Mouse (Mus musculus): ENCODE data around the gene Sh2b1. TPM values are rescaled to one million over a fixed set of nuclear protein-coding genes. Genes with fewer than 3 reads are reported as not detected.
"Not testable (repeated sequence)": the region's sequence is repeated elsewhere in the genome, so short reads cannot be mapped to it uniquely, and the experiment has no call there.

The Sh2b1 gene
- total RNA-seq (2021) = 10 to 100 TPM; 59.2 to 60.9 TPM
- long read RNA-seq, experiment 1, partial matches to known transcripts = 13 of 68 reads
- long read RNA-seq, experiment 1, other reads (novel, unspliced or antisense) = 49 of 68 reads
- long read RNA-seq, experiment 2, partial matches to known transcripts = 23 of 53 reads
- long read RNA-seq, experiment 2, other reads (novel, unspliced or antisense) = 24 of 53 reads

DNA sequence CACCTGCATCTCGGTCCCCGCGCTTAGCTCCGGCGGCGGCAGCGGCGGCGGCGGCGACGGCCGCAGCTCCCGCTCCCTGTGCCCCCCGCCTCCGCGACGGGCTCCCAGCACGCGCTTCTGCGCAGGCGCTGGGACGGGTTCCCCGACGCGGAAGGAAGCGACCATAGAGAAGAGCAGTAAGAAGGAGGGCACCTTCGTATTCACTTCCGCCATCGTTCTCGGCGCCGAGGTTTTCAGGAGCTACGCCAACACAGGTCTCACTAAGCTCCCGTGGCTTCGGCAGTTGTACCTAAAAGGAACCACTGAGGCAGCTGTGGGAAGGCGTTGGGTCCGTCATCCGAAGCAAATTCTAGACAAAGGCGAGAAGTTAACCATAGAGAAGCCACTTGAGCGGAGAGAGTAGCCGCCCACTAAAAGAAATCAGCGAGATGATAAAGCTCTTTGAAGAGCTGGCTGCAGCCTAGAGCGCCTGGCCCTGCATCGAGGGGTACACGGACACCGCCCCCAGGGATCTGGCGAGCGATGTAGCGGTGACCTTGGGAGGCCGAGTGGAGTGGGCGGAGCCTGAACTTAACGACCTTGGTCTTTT lies at the start of gene Sh2b1:
Gene Sh2b1 (minus strand): TSS at position 432 of the 589 bp plus-strand sequence.
- DNase-seq (ENCODE audit: low spot score in 2 of 2) = peak; percentile 62 to 78

DNA sequence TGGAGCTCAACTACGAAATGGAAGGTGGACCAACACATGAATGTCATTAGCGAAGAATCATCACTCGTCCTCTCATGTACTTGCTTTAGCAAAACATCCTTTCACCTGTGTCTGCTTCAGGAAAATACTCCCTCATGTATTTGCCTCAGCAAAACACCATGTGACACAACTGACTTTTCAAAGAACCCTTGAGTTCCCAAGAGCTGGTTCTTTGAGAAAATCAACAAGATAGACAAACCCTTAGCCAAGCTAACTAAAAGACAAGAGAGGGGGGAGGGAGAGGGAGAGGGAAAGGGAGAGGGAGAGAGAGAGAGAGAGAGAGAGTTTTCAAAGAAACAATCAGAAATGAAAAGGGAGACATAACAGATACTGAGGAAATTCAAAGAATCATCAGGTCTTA lies 48.1 kb upstream of the Sh2b1 start:
- DNase-seq (ENCODE audit: low spot score in 2 of 2) = no peak

DNA sequence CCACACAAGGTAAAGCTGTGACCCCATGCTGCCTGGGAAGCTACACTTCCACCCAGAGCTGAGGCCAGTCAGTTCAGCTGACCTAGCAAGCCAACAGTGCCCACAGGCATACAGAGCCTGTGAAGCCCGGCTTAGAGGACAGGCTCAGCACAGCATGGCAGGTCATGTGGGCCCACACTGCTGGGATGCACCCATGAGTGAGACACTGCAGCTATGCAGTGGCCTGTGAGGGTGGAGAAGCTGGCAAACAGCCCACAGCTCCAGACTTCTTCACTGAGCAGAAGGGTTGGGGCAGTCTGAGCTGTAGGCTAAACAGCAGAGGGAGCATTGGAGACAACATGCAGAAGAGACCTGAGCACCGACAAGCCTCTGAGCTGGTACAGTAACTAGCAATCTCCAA lies 44.3 kb upstream of the Sh2b1 start:
- DNase-seq (ENCODE audit: low spot score in 2 of 2) = no peak

DNA sequence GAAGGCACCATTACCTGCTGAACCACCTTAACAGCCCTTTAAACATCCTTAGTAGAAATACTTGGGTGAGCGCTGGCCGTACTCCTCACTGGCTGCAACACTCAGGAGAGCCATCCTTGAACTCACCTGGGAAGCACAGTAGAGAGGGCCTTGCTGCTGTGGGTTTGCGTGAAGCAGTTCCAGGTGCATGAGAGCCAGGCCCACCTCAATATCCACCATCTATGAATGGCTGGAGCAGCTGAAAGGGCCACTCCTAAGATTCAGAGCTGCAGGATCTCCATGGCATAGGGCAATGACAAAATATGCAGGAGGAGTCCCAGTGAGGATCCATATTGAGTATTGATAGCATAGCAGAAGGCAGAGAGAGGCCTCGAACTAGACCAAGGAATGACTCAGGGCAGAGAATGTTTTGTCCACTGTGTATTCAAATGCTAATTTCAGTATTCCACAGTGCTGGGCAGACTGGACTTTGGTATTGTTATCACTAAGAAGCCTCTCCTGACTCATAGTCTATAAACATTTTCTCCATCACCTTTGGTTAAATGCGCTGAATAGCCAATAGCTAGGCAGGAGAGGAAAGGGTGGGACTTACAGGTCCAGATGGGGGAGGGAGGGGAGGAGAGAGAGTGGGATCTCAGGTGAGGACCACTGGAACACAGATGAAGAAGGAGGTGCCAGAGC lies 43.2 kb upstream of the Sh2b1 start:
- DNase-seq (ENCODE audit: low spot score in 2 of 2) = no peak

DNA sequence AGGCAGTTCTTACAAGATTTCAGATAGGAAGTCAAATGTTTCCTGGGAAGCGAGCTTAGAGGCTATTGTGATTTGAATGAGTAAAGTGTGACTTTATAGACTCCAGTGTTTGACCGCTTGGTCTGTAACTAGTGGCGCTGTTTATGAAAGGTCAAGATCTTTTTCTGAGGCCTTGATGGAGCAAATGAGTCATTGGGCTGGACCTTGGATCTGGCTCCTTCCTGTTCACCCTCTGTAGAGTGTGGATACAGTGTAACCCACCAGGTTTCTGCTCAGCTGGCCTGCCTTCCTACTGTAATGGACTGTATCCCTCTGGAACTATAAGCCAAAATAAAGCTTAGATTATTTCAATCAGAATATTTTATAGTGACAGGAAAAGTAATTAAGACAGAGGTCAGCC lies 36.1 kb upstream of the Sh2b1 start:
- no peak for DNase-seq (ENCODE audit: low spot score in 2 of 2)

DNA sequence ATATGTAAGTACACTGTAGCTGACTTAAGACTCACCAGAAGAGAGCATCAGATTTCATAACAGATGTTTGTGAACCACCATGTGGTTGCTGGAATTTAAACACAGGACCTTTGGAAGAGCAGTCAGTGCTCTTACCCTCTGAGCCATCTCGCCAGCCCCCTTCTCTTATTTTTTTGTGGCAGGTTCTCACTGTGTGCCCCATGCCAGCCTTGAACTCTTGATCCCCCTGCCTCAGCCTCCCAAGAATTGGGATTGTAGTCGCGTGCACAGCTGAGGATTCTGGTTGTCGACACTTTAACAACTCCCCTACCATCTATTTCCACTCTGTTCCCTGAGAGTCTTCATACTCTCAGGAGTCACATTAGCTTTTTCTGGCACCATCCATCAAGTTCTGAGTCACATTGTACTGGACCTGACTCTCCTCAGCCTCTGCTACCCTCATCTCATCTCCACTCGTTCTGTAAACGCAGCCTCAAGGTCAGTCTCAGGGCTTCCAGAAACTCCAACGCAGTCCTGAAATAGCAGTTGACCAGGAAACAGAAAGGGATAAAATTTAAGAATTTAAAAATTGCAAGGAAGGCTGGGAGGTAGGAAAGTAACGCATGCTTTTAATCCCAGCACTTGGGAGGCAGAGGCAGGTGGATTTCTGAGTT lies 32.0 kb upstream of the Sh2b1 start:
- no peak for DNase-seq (ENCODE audit: low spot score in 2 of 2)

DNA sequence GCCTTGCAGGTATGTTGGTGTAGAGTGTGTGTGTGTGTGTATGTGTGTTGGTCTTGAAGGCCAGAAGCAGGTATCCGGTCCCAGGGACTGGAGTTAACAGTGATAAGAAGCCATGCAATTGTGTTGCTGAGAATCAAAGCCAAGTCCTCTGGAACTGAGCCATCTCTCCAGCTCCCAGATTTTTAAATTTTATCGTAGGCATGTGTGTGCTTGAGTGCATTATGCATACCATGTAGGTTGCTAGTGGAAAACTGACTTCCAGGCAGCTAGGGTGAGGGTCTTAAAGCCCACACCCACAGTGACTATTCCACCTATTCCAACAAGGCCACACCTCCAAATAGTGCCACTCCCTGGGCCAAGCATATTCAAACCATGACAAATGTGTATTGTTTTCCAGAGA lies 29.7 kb upstream of the Sh2b1 start:
- DNase-seq (ENCODE audit: low spot score in 2 of 2) = no peak

DNA sequence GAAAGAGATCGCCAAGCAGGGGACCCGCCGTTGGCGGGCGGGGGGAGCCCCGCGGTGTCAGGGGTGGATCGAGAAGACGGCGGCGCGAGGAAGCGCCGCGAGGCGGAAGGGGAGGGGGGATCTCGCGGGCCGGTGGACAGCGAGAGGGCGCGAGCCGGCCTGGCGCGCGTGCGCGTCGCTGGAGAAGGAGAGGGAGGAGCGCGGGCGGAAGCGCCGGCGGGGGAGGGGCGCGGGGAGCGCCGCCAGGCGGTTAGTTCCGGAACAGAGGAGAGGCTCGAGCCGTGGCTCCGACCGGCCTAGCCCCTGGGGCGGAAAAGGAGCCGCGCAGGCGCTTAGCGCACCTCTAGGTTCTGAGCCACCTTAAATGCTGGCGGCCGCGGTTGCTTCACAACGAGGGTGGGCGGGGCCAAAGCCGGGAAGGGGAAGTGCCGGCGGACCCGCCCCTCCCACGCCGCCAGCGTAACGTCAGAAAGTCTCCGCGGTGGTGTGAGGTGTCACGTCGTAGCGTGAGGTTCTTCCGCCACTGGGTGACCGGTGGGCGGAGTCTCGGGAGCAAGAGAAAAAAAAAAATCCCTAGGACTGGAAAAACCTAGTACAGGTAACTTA lies 28.2 kb upstream of the Sh2b1 start, which contains the start of gene Atxn2l:
Gene Atxn2l (minus strand): TSS at position 165 of the 606 bp plus-strand sequence.
- peak; percentile 96 to 98 for DNase-seq (ENCODE audit: low spot score in 2 of 2)

DNA sequence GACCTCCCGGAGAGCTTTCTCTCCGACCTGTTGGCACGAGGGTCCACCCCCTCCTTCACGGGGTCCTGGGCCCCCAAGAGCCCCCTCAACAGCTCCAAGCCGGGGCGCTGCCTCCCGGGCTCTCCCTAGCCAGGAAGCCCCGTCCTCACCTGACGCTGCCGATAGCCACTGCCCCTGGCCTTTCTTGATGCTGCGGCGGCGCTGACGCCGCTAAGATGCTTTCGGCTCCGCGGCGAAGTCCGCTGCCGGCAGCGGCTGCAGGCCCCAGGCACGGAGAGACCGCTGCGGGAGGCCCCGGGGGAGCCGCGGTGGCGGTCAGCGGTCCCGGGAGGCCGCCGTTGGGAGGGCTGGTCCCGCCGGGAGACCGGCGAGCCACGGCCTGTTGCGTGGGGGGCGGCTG lies 27.5 kb upstream of the Sh2b1 start:
- DNase-seq (ENCODE audit: low spot score in 2 of 2) = peak in 1 of 2 experiments; percentile 22

DNA sequence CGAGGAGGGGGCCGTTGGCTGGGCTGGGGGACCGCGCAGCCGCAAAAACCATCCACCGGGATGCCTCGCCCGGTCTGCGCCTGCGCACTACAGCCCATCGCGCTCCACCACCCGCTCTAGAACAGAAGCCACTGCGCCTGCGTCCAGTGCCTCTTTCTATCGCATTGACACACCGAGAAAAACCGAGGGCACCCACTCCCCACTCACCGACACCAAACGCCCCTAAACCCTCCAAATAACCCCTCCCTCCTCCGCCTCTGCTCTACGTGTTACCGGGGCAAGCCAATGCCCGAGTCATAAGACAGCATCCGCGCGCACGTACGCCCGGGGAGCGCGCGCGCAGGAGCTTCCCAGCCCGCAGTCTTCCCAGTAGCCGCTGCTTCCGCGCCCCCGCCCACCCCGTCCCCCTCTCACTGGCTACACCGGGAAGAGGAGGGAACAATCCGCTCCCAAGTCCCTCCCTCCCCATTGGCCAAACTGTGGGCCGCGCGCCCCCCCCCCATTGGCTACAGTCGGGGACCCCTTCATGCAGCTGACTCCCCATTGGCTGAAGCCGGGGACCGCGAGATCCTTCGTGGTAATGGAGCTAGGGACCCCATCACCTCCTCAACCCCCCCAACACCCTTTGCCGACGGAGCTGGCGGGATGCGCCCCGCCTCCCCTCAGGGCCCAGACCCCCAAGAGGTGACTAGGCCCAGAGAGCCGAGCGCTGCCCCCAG lies 27.0 kb upstream of the Sh2b1 start:
- DNase-seq (ENCODE audit: low spot score in 2 of 2) = peak; percentile 70 to 87

DNA sequence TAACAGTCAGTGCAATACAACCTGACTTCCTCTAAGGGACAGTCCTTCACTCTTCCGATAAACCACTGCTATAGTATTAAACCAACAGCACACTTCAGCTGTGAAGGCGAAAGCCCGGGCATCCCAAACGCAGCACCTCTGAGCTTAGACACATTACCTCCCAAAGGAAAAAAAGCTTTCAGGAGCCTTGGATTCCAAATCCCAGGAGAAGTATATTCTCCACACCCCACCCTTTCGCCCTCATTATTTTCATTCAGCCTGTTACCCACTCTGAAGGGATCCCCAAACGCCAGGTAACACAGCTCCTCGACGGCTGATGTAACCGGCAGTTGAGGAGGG lies 26.4 kb upstream of the Sh2b1 start:
- DNase-seq (ENCODE audit: low spot score in 2 of 2) = no peak

DNA sequence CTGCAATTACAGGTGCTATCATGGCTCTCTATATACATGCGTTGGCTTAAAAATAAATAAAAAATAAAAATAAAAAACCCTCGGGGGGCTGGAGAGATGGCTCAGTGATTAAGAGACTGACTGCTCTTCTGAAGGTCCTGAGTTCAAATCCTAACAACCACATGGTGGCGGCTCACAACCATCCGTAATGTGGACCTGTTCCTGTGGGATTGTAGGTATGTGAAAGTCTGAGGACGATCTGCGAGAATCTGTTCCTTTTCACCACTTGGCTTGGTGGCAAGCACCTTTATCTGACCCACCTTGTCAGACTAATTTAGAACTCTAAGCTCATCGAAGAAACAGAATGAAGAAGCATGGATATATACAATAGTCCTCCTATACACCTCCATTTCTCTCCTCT lies 24.2 kb upstream of the Sh2b1 start:
- DNase-seq (ENCODE audit: low spot score in 2 of 2) = no peak

DNA sequence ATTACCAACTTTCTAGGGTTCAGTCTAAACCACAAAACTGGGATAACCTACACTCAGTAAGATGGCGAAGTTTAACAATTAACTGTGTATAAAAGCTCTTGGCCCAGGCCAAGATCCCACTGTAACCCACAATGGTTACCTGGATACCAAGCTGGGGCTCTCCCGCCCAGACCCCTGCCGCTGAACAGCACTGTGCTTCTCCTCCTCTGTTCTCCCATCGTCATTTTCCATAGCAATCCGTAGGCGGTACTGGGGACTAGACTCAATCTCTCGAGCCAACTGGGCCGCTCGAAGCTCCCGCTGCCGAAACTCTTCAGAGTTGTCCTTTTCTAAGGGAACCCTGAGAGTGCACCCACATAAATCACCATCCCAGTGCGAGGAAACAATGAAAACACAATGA lies 22.7 kb upstream of the Sh2b1 start:
- no peak for DNase-seq (ENCODE audit: low spot score in 2 of 2)

DNA sequence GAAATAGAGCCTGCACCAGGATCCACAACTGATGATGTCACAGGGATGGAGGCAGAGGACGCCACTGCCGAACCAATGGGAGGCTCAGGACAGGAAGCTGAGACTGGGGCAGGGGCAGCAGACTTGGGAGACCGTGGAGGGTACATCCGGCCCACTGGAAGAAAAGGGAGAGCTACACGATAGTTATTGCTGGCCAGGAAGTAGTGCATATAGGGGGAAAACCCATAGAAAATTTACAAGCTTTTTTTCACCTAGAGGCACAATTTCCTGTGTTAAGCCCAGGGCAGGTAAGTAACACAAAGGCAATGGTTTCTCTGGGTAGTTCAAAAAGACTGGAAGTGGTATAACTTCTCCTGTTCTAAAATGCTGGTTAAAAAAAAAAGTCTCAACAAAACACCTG lies 21.3 kb upstream of the Sh2b1 start:
- DNase-seq (ENCODE audit: low spot score in 2 of 2) = no peak

DNA sequence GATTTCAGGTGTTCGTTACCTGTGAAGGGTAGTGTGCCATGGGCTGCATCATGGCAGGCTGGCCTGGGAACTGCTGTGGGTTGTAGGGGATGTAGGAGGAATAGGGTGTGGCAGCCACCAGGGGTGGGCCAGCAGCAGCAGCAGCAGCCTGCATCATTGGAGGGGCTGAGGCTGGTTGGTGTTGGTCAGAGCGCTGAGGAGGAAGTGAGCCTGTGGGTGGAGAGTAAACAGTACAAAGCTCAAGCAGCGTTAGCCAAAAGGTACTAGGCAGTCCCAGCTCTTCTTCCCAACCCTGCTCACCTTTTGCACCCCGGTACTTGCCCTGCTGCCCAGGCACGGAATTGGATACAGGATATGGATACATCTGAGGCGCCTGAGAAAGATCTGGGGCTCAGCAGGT lies 18.9 kb upstream of the Sh2b1 start:
- no peak for DNase-seq (ENCODE audit: low spot score in 2 of 2)

DNA sequence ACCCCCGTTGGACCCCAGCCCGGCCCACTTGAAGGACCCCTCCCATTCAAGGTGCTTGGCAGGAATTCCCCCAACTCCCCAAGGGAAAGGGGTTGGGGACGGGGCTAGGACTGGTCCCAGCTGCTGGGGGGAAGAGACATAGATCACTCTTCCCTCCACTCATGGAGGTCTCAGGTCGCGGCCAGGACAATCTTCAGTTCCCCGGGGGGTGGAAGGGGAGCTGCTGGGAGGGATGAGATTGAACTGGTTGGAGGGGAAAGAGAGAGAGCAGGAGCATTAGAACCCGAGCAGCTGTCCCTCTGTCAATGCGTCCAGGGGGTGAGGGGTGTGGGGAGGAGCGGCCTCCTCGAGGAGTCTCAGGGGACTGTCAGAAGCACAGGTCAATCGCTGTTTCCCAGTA lies 16.7 kb upstream of the Sh2b1 start:
- no peak for DNase-seq (ENCODE audit: low spot score in 2 of 2)

DNA sequence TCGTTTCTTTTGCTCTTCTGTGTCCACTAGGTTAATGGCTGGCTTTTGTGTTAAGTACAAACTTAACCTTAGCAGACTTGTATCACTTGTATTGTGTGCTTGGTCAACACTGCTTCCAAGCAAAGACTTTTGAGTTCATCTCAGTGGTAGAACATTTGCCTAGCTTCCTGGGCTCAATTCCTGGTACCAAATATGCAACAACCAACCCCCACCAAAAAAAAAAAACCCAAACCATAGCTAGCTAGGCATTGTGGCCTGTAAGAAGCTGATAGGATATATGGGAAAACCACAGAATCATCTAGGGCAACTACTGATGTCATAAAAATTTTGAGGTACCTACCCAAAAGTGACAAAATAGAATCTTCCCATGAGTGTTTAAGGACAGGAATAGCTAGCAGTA lies 15.8 kb upstream of the Sh2b1 start:
- DNase-seq (ENCODE audit: low spot score in 2 of 2) = no peak

DNA sequence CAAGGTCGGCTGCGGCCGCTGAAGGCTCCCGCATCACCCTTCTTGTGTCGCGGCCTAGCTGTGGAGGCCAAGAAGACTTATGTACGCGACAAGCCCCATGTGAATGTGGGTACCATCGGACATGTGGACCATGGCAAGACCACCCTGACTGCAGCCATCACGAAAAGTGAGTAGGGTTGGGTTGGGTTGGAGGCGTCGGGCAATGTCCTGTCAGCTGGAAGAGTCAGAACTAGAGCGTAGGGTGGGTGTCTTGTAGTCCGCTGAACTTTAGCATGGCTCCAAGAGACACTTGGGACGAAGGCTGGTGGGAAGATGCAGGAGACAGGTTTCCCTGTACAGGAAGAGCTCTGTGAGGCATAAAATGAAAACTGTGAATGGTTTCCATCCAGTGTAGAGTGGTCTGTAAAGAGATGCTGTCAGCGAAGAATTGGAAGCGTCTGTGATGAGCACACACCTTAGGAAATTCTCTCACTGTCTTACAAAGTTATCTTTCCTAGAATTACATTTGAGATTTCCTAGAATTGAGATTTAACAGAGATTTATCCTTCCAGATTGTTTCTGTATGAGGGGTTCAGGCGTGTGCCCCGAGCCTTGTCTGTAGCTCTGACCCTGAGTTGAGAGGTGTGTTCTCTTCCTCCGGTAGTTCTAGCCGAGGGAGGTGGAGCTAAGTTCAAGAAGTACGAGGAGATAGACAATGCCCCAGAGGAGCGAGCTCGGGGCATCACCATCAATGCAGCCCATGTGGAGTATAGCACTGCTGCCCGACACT lies 12.6 kb upstream of the Sh2b1 start:
- DNase-seq (ENCODE audit: low spot score in 2 of 2) = not testable (repeated sequence)

DNA sequence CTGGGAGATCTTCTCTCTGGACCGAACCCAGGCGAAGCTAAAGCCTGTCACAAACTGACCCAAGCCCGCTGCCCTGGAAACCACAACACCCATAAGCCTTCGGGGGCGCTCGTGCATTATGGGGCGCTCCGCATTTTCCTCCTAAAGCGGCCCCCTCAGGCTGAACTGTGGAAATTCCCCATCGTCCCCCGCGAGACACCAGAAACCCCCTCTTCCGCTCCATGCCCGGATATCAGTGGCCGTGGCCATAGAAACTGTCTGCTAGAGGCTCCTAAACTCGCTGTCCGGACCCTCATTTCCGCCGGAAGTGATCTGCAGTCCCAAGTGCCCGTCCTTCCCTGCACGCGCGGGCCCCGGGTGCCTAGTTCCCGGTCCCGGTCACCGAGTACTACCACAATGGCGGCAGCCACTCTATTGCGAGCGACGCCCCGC lies 11.8 kb upstream of the Sh2b1 start, which contains the start of gene Tufm:
Gene Tufm (plus strand): TSS at position 310 of the 432 bp plus-strand sequence.
- peak; percentile 79 to 91 for DNase-seq (ENCODE audit: low spot score in 2 of 2)

DNA sequence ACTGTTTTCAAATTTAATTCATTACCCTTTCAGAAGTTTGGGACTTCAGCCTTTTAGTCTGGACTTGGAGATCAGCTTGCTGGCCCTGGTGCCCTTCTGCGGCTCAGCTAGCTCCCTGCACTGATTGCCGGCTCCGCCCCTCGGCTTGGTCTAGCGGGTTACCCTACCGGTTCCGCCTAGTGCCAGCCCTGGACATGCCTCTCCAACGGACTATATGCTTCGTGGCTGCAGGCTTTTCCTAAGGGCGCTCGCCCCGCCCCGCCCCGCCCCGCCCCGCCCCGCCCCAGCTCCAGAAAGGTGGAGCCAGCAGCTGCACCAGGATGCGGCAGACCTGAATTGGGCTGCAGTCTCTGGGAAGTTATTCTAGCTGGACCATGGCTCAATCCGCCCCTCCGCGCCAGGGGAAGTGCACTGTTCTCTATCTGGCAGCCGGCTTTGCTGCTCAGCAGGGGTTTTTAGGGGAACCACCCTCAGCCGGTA lies 7.2 kb upstream of the Sh2b1 start:
- DNase-seq (ENCODE audit: low spot score in 2 of 2) = peak; percentile 68 to 78

Measured in adrenal gland, postnatal 4 days (tissue).